33 mouse cellular contexts compared by ENCODE assay signal in the genomic region with DNA sequence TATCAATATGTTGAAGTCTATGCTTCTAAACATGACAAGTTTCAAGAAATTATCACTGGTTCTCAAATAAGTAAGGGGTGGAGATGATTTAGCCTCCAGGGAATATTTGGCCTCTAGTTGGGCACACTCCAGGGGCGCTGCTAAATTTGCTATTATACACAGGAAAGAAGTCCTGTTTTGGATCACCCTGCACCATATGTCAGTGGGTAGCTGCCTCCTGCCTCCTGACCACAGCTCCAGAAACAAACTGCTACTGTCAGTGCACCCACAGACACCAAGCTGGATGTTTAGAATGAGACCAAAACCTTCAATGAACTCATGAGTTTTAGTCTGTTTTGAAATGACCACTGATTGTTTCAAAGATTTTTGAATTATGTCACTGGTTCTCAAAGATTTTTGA. TPM values are rescaled to one million over a fixed set of nuclear protein-coding genes. Genes with fewer than 3 reads are reported as not detected.
A peak's percentile ranks its signal among the peaks of the same experiment; 100 is the strongest.
DNase-seq lines count a peak whose midpoint lies in the region; ATAC-seq and TF ChIP-seq lines count a peak whose summit lies in the region.
"Had no signal": no experiment of that assay in that cellular context is flagged by ENCODE, and none has a peak within 500 bp of the region (broad histone marks: within the 10 kb centered on the region; RNA-seq: fewer than 3 reads in every experiment).

No protein-coding gene starts in this region.

- H3K4me3 ChIP-seq in lung, postnatal 0 days (ENCODE audit: low read depth, low read length), result no peak overlapping the region
- H3K4me3 ChIP-seq in kidney, embryonic 14.5 days (ENCODE audit: low read length), result no peak overlapping the region
- H3K4me3 ChIP-seq: embryonic facial prominence, embryonic 10.5 days; embryonic facial prominence, embryonic 13.5 days; erythroblast, embryonic 14.5 days; forebrain, embryonic 12.5 days; forebrain, embryonic 15.5 days; gastrocnemius, adult 2 months; heart, embryonic 12.5 days; heart, embryonic 15.5 days; hindbrain, embryonic 10.5 days; hindbrain, embryonic 13.5 days; intestine, embryonic 15.5 days had no signal

- 83% methylated on average over 1 of the region's 1 CpGs for WGBS in lung, postnatal 0 days
- 64% methylated on average over 1 of the region's 1 CpGs for WGBS in kidney, embryonic 14.5 days

- H3K36me3 ChIP-seq in lung, postnatal 0 days (ENCODE audit: insufficient read depth, low read length), result no peaks in the 10 kb centered on the region
- H3K36me3 ChIP-seq in kidney, embryonic 14.5 days (ENCODE audit: control insufficient read depth, insufficient read depth, low read length), result no peaks in the 10 kb centered on the region
- H3K36me3 ChIP-seq: embryonic facial prominence, embryonic 10.5 days; embryonic facial prominence, embryonic 13.5 days; forebrain, embryonic 12.5 days; forebrain, embryonic 15.5 days; heart, embryonic 12.5 days; heart, embryonic 15.5 days; hindbrain, embryonic 10.5 days; hindbrain, embryonic 13.5 days; intestine, embryonic 15.5 days had no signal

- no peak for TF ChIP-seq EP300 in lung, postnatal 0 days (IDR thresholded peaks at IDR 0.05)

- H3K27me3 ChIP-seq in lung, postnatal 0 days (replicated peaks; ENCODE audit: insufficient read depth, low read length), result no peaks in the 10 kb centered on the region
- H3K27me3 ChIP-seq in kidney, embryonic 14.5 days (ENCODE audit: control insufficient read depth, insufficient read depth, low read length), result no peaks in the 10 kb centered on the region
- H3K27me3 ChIP-seq: forebrain, embryonic 15.5 days; heart, embryonic 12.5 days; intestine, embryonic 15.5 days had no signal

- TF ChIP-seq CTCF in lung, postnatal 0 days (IDR thresholded peaks at IDR 0.05), result no peak

- H3K27ac ChIP-seq in lung, postnatal 0 days (ENCODE audit: low read length), result no peak overlapping the region
- no peak overlapping the region for H3K27ac ChIP-seq in kidney, embryonic 14.5 days (ENCODE audit: low read depth, low read length)
- H3K27ac ChIP-seq: embryonic facial prominence, embryonic 10.5 days; embryonic facial prominence, embryonic 13.5 days; forebrain, embryonic 12.5 days; forebrain, embryonic 15.5 days; gastrocnemius, adult 2 months; heart, embryonic 15.5 days; hindbrain, embryonic 10.5 days; hindbrain, embryonic 13.5 days; intestine, embryonic 15.5 days had no signal

- no peak overlapping the region for H3K4me2 ChIP-seq in lung, postnatal 0 days (replicated peaks; ENCODE audit: low read depth, low read length)
- H3K4me2 ChIP-seq in kidney, embryonic 14.5 days (replicated peaks; ENCODE audit: low read depth, low read length), result no peak overlapping the region
- H3K4me2 ChIP-seq: embryonic facial prominence, embryonic 13.5 days; forebrain, embryonic 12.5 days; forebrain, embryonic 15.5 days; heart, embryonic 12.5 days; heart, embryonic 15.5 days; hindbrain, embryonic 13.5 days; intestine, embryonic 15.5 days had no signal

- no peak for DNase-seq in frontal cortex, postnatal 25 days (ENCODE audit: low spot score in 2 of 2)
- DNase-seq in cerebellum, adult 18-20 months, result peak; percentile 24 to 47
- DNase-seq in cerebellum, adult 9-10 months, result peak; percentile 22
- DNase-seq in lung, postnatal 0 days (ENCODE audit: low spot score), result no peak
- DNase-seq in urinary bladder, postnatal 14 days (ENCODE audit: low spot score), result no peak
- DNase-seq: adrenal gland, adult 2 months; adrenal gland, postnatal 14 days; embryo, embryonic 11 days; gastrocnemius, adult 2 months; gastrocnemius, postnatal 14 days; heart, adult 18-20 months; heart, postnatal 10 days; heart, postnatal 36 days; kidney, adult 11 months; kidney, adult 8-10 months had no signal

- H3K9ac ChIP-seq in lung, postnatal 0 days (replicated peaks; ENCODE audit: low read depth), result no peak overlapping the region
- H3K9ac ChIP-seq in kidney, embryonic 14.5 days (ENCODE audit: low read depth, low read length), result no peak overlapping the region
- H3K9ac ChIP-seq: embryonic facial prominence, embryonic 13.5 days; forebrain, embryonic 12.5 days; forebrain, embryonic 15.5 days; heart, embryonic 12.5 days; heart, embryonic 15.5 days; hindbrain, embryonic 13.5 days; intestine, embryonic 15.5 days had no signal

- H3K9me3 ChIP-seq in lung, postnatal 0 days (ENCODE audit: low read length), result no peaks in the 10 kb centered on the region
- H3K9me3 ChIP-seq in kidney, embryonic 14.5 days (ENCODE audit: control insufficient read depth, low read length), result no peaks in the 10 kb centered on the region
- H3K9me3 ChIP-seq: embryonic facial prominence, embryonic 10.5 days; embryonic facial prominence, embryonic 13.5 days; forebrain, embryonic 12.5 days; forebrain, embryonic 15.5 days; heart, embryonic 12.5 days; heart, embryonic 15.5 days; hindbrain, embryonic 10.5 days; hindbrain, embryonic 13.5 days; intestine, embryonic 15.5 days had no signal

- no peaks in the 10 kb centered on the region for H3K4me1 ChIP-seq in lung, postnatal 0 days (ENCODE audit: insufficient read depth, low read depth, low read length)
- H3K4me1 ChIP-seq in kidney, embryonic 14.5 days (ENCODE audit: control insufficient read depth, insufficient read depth, low read length), result no peaks in the 10 kb centered on the region
- H3K4me1 ChIP-seq: embryonic facial prominence, embryonic 10.5 days; embryonic facial prominence, embryonic 13.5 days; forebrain, embryonic 12.5 days; forebrain, embryonic 15.5 days; heart, embryonic 12.5 days; heart, embryonic 15.5 days; hindbrain, embryonic 10.5 days; hindbrain, embryonic 13.5 days; intestine, embryonic 15.5 days had no signal

- ATAC-seq in frontal cortex, adult (ENCODE audit: low TSS enrichment), result peak; percentile 44; the same call in 1 of the 2 replicates
- no peak for ATAC-seq in lung, postnatal 0 days
- ATAC-seq in kidney, embryonic 14.5 days (ENCODE audit: low FRiP score, low TSS enrichment), result no peak
- ATAC-seq: CD4-positive, CD25-positive, alpha-beta regulatory T cell, adult 4 months; forebrain, embryonic 15.5 days; hindbrain, embryonic 16.5 days; intestine, embryonic 15.5 days had no signal

RNA-seq across cellular contexts. Expression of a gene that starts 34.2 kb away (rescaled TPM):
- polyA plus RNA-seq in lung, postnatal 0 days (2015; fragmentation: Nextera tagmentation; extraction: Ambion mirVana), result not detected in 2 replicates
- not detected in 2 replicates for polyA plus RNA-seq in kidney, embryonic 14.5 days (2014; fragmentation: Nextera tagmentation; extraction: Ambion mirVana)
- polyA plus RNA-seq: adrenal gland, adult 2 months; brain, embryonic 14.5 days; C2C12; CD4-positive, CD25-positive, alpha-beta regulatory T cell, adult 4 months; cortical plate, adult 2 months; erythroblast, embryonic 14.5 days; forebrain, embryonic 15.5 days; gonadal fat pad, adult 2 months; hindbrain, embryonic 10.5 days; hindbrain, embryonic 13.5 days had no signal

Comparison
In these comparisons a context has a peak if more than half of its experiments do, and no peak if none do; other contexts are left out.
1. DNase-seq: peak in cerebellum, adult 18-20 months (2 of 2) and cerebellum, adult 9-10 months (single experiment); none in frontal cortex, postnatal 25 days (0 of 2), lung, postnatal 0 days (single experiment) and urinary bladder, postnatal 14 days (single experiment).